Mouse (Mus musculus): Measurements from ENCODE around the gene Pald1.

- TF ChIP-seq JUND (IDR thresholded peaks at IDR 0.05; ENCODE audit: low read depth, low read length) (no peak), CTCF (IDR thresholded peaks at IDR 0.05 in 2 of 3, conservative IDR thresholded peaks at IDR 0.05 in 1 of 3; ENCODE audit: control insufficient read depth in 1 of 3, insufficient read depth in 1 of 3, low read depth in 2 of 3, low read length in 3 of 3, poor library complexity in 1 of 3, severe bottlenecking in 1 of 3) (no peak), USF1 (IDR thresholded peaks at IDR 0.05; ENCODE audit: low read depth, low read length) (no peak), CHD1 (IDR thresholded peaks at IDR 0.05; ENCODE audit: low read depth, low read length) (no peak), GATA1 (IDR thresholded peaks at IDR 0.05; ENCODE audit: low read depth, low read length) (no peak)
These were observed 86.5 kb downstream of the Pald1 start for GRCm38 (mm10) chr10:61296713-61297445.

Data from MEL (cell line).